Mouse (Mus musculus) midbrain, embryonic 11.5 days (tissue): ENCODE measurements at regions not wholly inside any gene's neighbourhood (a gene's known extent, or its start where the extent isn't known, plus 50 kb on each side); places are given as distances from the start of the nearest gene placed in this dataset.

Experiments
- ATAC-seq: fragments of 200-750 bp; cut with Nextera tagmentation; 2 replicates; pipeline ENCODE4 v1.8.0; 2017; ENCODE audit warnings: moderate TSS enrichment, moderate library complexity; ENCODE audit not compliant: low FRiP score
- DNase-seq: peaks from one replicate; pipeline ENCODE4 v3.0.0; 2015; ENCODE audit warnings: low spot score; ENCODE audit errors: missing footprints
- H3K27ac ChIP-seq: fragments of 300-500 bp; sonication (generic); 2 replicates; pipeline ENCODE4 v1.5.1; 2014; ENCODE audit warnings: low read depth, low read length
- H3K27me3 ChIP-seq: fragments of 300-500 bp; sonication (generic); 2 replicates; pipeline ENCODE4 v1.6.1; 2014; ENCODE audit warnings: mild to moderate bottlenecking, low read length, moderate library complexity, mixed read lengths; ENCODE audit not compliant: control insufficient read depth, insufficient read depth
- H3K36me3 ChIP-seq: fragments of 300-500 bp; sonication (generic); 2 replicates; pipeline ENCODE4 v1.6.1; 2014; ENCODE audit warnings: mild to moderate bottlenecking, low read length, moderate library complexity, mixed read lengths; ENCODE audit not compliant: control insufficient read depth, insufficient read depth
- H3K4me1 ChIP-seq: fragments of 300-500 bp; sonication (generic); 2 replicates; pipeline ENCODE4 v1.6.1; 2014; ENCODE audit warnings: low read length; ENCODE audit not compliant: control insufficient read depth, insufficient read depth
- H3K4me2 ChIP-seq: fragments of 300-500 bp; sonication (generic); 2 replicates; pipeline ENCODE4 v1.6.1; 2014; ENCODE audit warnings: mild to moderate bottlenecking, moderate library complexity
- H3K4me3 ChIP-seq: fragments of 300-500 bp; sonication (generic); 2 replicates; pipeline ENCODE4 v1.5.1; 2014; ENCODE audit warnings: low read depth, low read length
- H3K9ac ChIP-seq: fragments of 300-500 bp; sonication (generic); 2 replicates; pipeline ENCODE4 v1.6.1; 2014; ENCODE audit warnings: low read length
- H3K9me3 ChIP-seq: fragments of 300-500 bp; sonication (generic); 2 replicates; pipeline ENCODE4 v1.6.1; 2016; ENCODE audit warnings: low read length; ENCODE audit not compliant: control insufficient read depth
- WGBS: fragments of 180-500 bp; shearing (Covaris S2); extraction: QIAGEN DNeasy Blood & Tissue Kit; methylation state at CpG from one replicate; pipeline ENCODE4 v1.1.7; 2014; 5-methylcytosine and 5-hydroxymethylcytosine counted together

DNA sequence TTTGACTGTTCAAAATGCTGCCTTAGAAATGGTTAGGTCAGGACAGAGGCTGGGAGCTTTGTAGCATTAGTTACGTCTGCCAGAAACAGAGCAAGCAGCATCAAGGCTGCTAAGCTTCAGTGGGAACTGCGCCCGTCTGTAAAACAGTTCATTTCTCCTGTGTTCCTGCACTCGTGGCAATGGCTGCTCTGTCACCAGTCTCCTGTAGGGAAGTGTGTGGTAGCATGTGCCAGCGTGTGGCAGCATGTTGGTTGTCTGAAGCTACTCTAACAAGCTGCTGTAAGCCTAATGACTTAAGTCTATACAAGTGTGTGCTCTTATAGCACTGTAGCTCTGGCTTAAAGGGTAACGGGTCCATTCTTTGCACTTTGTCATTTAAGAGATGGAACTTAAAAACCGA is 278.8 kb downstream of the Rsl24d1 start:
- 81% methylated on average over 7 of the region's 7 CpGs for WGBS
- ATAC-seq (no peak), DNase-seq (no peak)
- no peaks in the 10 kb centered on the region for H3K4me1 ChIP-seq
- H3K36me3 ChIP-seq, result no peaks in the 10 kb centered on the region
- H3K27me3 ChIP-seq, result no peaks in the 10 kb centered on the region
- no peaks in the 10 kb centered on the region for H3K9me3 ChIP-seq
- no peak overlapping the region for H3K4me2 ChIP-seq
- no peak overlapping the region for H3K9ac ChIP-seq
- H3K4me3 ChIP-seq, result no peak overlapping the region
- H3K27ac ChIP-seq, result no peak overlapping the region

DNA sequence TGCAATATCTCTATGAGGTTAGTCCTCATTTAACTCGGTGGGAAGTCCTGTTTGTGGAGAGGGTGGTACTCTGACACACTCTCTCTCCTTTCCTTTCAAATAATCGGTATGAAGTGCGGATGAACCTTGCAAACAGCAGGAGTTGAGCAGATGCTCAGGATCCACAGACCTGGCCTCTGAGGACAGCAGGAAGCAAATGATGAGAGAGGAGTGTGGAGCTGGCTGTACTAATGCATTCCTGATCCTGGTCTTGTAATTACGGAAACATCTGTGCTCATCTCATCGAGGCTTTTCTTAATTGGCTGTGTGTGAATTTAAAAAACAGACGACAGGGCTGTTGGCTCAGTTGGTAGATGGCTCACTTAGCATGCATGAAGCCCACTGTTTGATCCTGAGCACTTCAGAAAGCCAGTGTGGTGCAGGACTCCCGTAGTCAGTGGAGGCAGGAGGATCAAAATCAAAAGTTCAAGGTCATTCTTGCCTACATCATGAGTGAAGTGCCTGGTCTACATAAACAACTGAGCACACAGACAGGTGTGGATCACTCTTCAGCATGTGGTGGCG is 300.2 kb downstream of the Rsl24d1 start:
- Histone ChIP-seq H3K27me3 (no peaks in the 10 kb centered on the region), H3K9ac (no peak overlapping the region), H3K4me3 (no peak overlapping the region), H3K4me2 (no peak overlapping the region), H3K36me3 (no peaks in the 10 kb centered on the region), H3K27ac (no peak overlapping the region), H3K9me3 (no peaks in the 10 kb centered on the region), H3K4me1 (peaks cover 7% of the 10 kb centered on the region; the same call in 1 of the 2 replicates)
- peak; percentile 73 for DNase-seq
- 80% methylated on average over 8 of the region's 8 CpGs for WGBS
- no peak for ATAC-seq

DNA sequence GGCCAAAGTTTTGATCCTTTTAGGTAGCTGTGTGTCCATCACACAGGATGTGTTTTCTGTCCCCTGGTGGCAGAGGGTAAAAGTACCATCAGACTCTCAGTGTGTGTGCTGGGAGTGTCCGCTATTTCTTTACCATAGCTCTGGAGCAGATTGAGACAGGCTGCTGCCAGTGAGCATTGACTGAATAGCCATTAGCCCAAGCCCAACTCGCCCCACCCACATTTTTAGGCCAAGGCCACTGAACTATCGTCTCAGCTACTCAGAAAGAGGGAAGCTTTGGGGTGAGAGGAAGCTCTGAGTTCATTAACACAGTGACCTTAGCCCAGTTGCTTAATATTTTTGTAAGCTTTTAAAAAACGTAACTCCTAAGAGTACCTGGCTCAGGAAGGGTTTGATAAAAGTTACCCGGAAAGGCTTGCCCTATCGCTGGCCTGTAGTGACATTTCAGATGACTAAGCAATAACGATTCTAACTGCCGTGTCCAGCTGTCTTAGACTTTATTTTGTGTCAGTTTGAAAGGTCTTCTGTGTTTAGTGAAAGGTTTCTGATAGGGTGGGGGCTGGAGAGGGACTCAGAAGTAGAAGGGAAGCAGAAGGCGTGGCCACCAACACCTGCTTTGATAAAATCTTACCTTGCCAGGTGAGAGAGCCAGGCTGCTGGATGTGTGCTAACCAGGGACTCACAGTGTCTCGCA is 303.0 kb downstream of the Rsl24d1 start:
- peaks cover 7% of the 10 kb centered on the region; the same call in 1 of the 2 replicates for H3K4me1 ChIP-seq
- no peak overlapping the region for H3K4me3 ChIP-seq
- WGBS, result 88% methylated on average over 10 of the region's 10 CpGs
- DNase-seq (no peak), ATAC-seq (no peak)
- H3K27me3 ChIP-seq, result no peaks in the 10 kb centered on the region
- H3K36me3 ChIP-seq, result no peaks in the 10 kb centered on the region
- H3K9me3 ChIP-seq, result no peaks in the 10 kb centered on the region
- no peak overlapping the region for H3K9ac ChIP-seq
- no peak overlapping the region for H3K27ac ChIP-seq
- H3K4me2 ChIP-seq, result no peak overlapping the region
